Mouse (Mus musculus) 3134 (cell line): Measurements from ENCODE around the gene Trpc4.

Experiments used
- DNase-seq: peaks from one replicate; pipeline ENCODE4 v3.0.0-alpha.2; 2011; ENCODE audit warnings: low spot score; ENCODE audit not compliant: insufficient read length; ENCODE audit errors: extremely low read depth

The Trpc4 gene

GRCm38 (mm10) chr3:54155639-54156315 lies at the start of gene Trpc4:
Gene Trpc4 (plus strand): TSS chr3:54156035.
- DNase-seq = no peak

- no peak for DNase-seq
These were observed 44.3 kb upstream of the Trpc4 start for GRCm38 (mm10) chr3:54111489-54111888.

GRCm38 (mm10) chr3:54135376-54135775 lies 20.5 kb upstream of the Trpc4 start:
- DNase-seq = no peak

DNA sequence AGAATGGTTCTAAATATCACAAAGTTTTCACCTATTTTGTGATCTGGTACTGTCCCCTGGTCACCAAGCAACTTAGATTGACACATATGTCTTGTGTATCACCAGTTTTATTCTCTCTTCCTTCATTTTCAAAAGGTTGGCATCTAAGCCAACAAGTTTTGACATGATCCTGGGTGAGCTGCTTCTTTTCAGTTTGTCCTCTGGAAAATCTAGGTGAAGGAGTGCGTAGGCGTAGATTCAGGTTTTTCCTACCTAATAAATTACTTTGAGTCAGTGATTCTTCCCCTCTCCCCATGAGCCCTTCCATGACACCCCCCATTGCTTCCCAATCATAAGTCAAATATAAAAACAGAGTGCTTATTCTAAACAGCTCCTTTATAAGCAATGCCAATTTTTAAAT lies 14.5 kb upstream of the Trpc4 start:
- no peak for DNase-seq

DNA sequence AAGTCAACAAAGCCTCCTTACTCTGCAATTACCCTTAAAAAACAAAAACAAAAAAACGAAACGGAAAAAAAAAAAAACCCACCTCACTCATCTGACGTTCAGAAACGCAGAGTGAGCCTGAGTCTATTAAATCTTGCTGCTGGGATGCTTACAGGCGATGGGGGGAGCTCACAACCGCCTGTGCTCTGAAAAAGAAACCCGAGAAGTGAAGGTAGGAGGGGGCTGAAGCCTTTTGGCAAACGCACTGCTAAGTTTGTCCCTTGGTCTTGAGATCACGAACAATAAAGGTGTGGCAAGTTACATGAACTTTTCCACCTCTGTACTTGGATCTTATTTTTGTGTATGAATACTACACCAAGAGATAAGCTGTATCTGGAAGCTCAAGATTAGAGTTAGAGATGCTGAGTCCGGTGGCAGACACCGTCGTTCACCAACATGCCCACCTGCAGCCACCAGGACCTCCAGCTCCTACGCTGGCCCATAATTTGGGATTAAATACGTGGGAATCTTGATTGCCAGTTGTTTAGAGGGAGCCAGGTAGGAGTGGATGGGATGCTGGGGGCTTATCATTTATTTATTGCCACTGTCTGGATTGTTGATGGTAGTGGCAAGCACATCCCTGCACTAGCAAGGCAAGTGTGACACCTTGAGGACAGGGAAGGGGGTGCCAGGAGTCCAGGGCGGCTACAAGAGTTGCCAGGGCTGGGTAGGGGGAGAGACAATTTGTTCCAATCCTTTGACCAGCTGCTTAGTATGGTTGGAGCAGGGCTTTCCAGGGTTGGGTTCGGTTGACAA lies 794 bp upstream of the Trpc4 start:
- no peak for DNase-seq

GRCm38 (mm10) chr3:54156316-54157000 lies 623 bp downstream of the Trpc4 start:
- DNase-seq = no peak

- no peak for DNase-seq
These were observed 14.9 kb downstream of the Trpc4 start for GRCm38 (mm10) chr3:54170701-54171100.

DNA sequence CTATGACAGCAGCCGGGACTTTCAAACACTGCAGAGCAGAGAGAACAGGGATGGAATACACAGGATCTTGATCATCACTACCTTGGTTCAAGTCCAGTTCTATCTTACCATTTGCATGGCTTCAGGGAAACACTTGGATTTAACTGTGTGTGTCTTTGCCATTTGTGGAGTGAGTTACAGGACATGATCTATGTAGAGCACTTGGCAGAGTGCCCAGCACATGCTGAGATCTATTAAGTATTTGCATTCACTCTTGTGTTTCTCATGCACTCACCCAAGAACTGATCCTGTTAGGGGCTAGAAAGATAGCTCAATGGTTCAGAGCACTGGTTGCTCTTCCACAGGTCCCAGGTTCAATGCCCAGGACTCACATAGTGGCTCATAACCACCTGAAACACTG lies 21.5 kb downstream of the Trpc4 start:
- no peak for DNase-seq

DNA sequence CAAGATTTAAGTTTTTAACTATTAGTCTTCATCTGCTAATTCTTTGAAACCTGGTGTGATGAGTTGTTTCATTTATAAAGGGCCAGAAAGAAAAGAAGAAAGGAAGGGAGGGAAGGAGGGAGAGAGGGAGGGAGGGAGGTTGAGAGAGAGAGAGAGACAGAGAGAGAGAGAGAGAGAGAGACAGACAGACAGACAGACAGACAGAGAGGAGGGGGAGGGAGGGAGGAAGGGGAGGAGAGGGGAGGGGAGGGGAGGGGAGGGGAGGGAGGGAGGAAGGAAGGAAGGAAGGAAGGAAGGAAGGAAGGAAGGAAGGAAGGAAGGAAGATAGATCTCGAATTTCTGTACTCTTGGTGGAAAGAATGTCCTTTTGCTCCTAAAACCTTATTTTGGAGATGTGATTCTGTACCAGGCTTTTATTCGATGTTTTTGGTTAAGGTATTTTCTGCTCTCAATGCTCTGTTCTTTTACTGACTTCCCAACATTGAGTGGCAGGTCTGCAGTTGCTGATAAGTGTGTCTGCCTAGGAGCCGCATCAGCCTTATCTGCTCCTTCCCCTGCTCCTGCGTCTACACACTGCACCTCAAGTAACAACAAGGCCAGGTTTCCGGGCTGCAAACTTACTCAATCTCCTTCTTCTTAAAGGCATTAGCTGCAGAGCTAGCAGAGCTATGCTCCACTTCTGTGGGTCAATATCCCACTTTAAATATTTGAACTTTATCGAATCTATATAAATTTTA lies 35.3 kb downstream of the Trpc4 start:
- DNase-seq = no peak

GRCm38 (mm10) chr3:54201231-54201630 lies 45.4 kb downstream of the Trpc4 start:
- DNase-seq = no peak

- DNase-seq = no peak
These were observed 48.6 kb downstream of the Trpc4 start for GRCm38 (mm10) chr3:54204386-54204785.

DNA sequence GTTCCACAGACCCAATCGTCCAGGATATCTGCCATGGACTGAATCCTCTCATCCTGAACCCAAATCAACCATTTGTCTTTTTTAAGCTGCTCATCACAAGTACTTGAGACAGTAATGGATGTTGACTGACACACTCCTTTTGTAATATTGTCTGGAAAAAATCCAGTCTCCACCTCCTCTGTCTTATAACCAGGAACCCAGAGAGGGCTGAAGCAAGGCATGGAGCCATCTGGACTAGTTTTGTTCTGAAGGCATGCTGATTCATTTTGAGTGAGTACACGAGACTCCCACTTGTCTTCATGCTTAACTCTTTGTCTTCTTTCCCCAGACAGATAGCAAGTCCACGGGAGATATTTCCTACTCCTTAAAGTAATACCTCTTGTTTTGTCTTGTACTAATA lies 54.3 kb downstream of the Trpc4 start:
- no peak for DNase-seq

- no peak for DNase-seq
These were observed 55.6 kb downstream of the Trpc4 start for GRCm38 (mm10) chr3:54211441-54211840.

DNA sequence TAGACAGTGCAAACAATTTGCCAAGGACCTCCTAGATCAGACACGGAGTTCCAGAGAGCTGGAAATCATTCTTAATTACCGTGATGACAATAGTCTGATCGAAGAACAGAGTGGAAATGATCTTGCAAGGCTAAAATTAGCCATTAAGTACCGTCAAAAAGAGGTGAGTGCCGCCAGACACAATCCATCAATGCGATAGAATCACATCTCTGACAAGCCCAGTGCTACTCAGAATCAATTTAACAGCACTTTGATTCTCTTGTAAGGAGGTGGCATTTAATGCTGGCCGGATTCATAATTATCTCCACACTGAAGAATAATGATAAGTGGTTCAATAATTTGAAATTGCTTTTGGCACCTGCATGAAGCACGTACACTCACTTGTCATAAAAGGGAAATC lies 66.7 kb downstream of the Trpc4 start:
- DNase-seq = no peak

DNA sequence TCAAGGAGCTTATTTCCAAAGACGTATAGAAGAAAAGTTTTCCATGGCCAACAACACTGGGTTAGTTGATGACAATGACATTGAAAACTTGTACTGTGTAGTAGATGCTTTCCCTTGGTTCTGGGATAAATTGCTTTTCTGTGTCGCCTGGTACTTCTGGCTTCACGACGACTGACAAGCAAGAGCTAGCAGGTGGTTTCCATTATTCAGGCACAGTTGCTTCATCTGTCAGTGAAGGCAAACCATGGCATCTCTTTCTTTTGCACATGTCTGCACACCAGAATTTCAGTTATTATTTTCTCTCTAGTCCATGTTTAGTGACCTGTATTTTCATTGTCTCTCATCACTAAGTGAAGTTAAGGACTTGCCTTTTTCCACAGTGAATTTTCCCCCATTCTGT lies 72.6 kb downstream of the Trpc4 start:
- no peak for DNase-seq

GRCm38 (mm10) chr3:54238891-54239290 lies 83.1 kb downstream of the Trpc4 start:
- no peak for DNase-seq

- DNase-seq = no peak
These were observed 83.6 kb downstream of the Trpc4 start for GRCm38 (mm10) chr3:54239426-54239825.

- no peak for DNase-seq
These were observed 87.3 kb downstream of the Trpc4 start for GRCm38 (mm10) chr3:54243136-54243535.

DNA sequence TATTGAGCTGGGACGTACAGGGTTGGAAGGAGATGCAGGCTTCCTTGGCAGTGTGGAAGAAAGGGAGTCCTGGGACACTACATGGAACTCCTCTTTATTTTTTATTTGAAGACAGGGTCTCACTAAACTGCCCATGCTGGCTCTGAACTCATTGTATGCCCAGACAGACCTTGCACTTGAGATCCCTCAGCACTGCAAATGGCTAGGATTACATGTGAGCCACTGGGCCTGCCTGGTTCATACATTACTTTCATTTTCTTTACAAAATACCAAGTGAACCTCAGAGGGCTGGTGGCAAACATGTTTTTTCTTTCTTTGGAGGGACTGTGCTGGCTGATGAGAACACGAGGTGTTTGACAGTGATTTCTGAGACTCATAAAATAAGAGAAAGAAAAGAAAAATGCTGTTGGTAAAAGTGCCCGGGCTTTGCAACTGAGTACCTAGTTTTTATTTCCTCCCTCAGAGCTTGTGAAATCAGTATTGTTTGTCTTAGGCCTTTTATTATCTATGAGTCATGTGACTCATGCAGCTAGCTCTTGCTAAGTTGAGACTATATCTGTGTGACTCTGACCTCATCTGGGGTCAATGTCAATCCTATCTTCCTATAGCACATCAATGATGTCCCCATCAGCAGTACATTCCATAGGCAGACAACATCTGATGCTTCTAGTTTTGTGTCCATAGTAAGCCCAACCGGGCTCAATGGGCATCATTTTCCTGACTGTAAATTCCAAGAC lies 89.1 kb downstream of the Trpc4 start:
- no peak for DNase-seq

- no peak for DNase-seq
These were observed 90.6 kb downstream of the Trpc4 start for GRCm38 (mm10) chr3:54246416-54246815.
